Mouse (Mus musculus): Measurements from ENCODE around the gene Plekhm3. TPM values are rescaled to one million over a fixed set of nuclear protein-coding genes. Genes with fewer than 3 reads are reported as not detected.

Gene Plekhm3
- polyA plus RNA-seq (2012; rRNA removed): 2.7 and 2.8 TPM in 2 replicates

GRCm38 (mm10) chr1:64956479-64956961 is at the start of gene Plekhm3:
Gene Plekhm3 (minus strand): TSS chr1:64956824.
- H3K27ac ChIP-seq (ENCODE audit: control insufficient read depth, insufficient read depth, low read depth, low read length): peak within 1 kb of the TSS; percentile 29; the same call in 1 of the 2 replicates
- peak; percentile 47; the same call in 1 of the 2 replicates for TF ChIP-seq POLR2A (IDR thresholded peaks at IDR 0.05; ENCODE audit: control insufficient read depth, low read depth, low read length)
- no peak for TF ChIP-seq CTCF (IDR thresholded peaks at IDR 0.05; ENCODE audit: control insufficient read depth, insufficient read depth, insufficient replicate concordance, low read depth, low read length)
- H3K4me1 ChIP-seq (ENCODE audit: control insufficient read depth, insufficient read depth, low read length): no peaks in the 10 kb centered on the region
- H3K27me3 ChIP-seq (ENCODE audit: control insufficient read depth, insufficient read depth, low read length): no peaks in the 10 kb centered on the region
- peak within 1 kb of the TSS; percentile 92 for H3K4me3 ChIP-seq (ENCODE audit: control insufficient read depth, low read depth, low read length)
- H3K36me3 ChIP-seq (ENCODE audit: control insufficient read depth, insufficient read depth, low read length): no peaks in the 10 kb centered on the region

DNA sequence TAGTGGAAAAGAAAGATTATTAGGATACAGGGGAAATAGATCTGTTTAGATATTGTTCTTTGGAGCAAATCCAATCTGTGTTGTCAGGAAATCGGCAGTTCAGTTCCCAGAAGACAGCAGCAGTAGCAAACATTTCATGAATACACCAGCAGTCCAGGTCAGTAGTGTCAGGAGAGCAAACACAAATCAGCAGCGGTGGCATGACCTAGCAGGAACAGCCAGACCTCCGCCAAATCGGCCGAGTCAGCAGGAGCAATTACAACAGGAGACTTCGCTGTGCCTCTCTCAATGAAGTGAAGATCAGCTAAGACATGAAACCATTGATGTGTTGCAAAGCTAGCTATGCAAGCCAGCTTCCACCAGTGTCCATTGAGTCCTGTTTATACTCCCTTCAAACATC is 49.0 kb upstream of the Plekhm3 start:
- Histone ChIP-seq H3K27me3 (ENCODE audit: control insufficient read depth, insufficient read depth, low read length) (no peaks in the 10 kb centered on the region), H3K36me3 (ENCODE audit: control insufficient read depth, insufficient read depth, low read length) (no peaks in the 10 kb centered on the region), H3K27ac (ENCODE audit: control insufficient read depth, insufficient read depth, low read depth, low read length) (no peak overlapping the region), H3K4me1 (ENCODE audit: control insufficient read depth, insufficient read depth, low read length) (no peaks in the 10 kb centered on the region), H3K4me3 (ENCODE audit: control insufficient read depth, low read depth, low read length) (no peak overlapping the region)
- no peak for TF ChIP-seq CTCF (IDR thresholded peaks at IDR 0.05; ENCODE audit: control insufficient read depth, insufficient read depth, insufficient replicate concordance, low read depth, low read length)
- no peak for TF ChIP-seq POLR2A (IDR thresholded peaks at IDR 0.05; ENCODE audit: control insufficient read depth, low read depth, low read length)

DNA sequence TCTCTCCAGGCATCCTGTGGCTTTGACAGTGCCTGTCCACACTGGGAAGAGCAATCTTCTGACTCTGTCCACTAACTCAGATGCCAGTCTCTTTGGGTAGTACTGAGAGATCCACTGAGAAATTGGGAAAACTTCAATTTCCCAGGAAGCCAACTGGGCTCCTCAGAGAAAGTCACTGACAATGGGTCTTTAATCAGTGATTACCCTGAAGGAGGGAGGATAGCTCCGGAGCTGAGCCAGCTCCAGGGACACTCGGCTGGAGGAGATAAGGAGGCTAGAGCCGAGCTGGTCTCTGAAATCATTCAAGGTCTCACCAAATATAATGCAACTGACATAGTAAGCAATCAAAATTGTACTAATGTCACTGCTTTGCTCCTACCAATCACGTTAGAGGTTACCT is 47.9 kb upstream of the Plekhm3 start:
- Histone ChIP-seq H3K27me3 (ENCODE audit: control insufficient read depth, insufficient read depth, low read length) (no peaks in the 10 kb centered on the region), H3K4me3 (ENCODE audit: control insufficient read depth, low read depth, low read length) (no peak overlapping the region), H3K36me3 (ENCODE audit: control insufficient read depth, insufficient read depth, low read length) (no peaks in the 10 kb centered on the region), H3K27ac (ENCODE audit: control insufficient read depth, insufficient read depth, low read depth, low read length) (no peak overlapping the region), H3K4me1 (ENCODE audit: control insufficient read depth, insufficient read depth, low read length) (no peaks in the 10 kb centered on the region)
- TF ChIP-seq POLR2A (IDR thresholded peaks at IDR 0.05; ENCODE audit: control insufficient read depth, low read depth, low read length) (no peak), CTCF (IDR thresholded peaks at IDR 0.05; ENCODE audit: control insufficient read depth, insufficient read depth, insufficient replicate concordance, low read depth, low read length) (no peak)

- no peaks in the 10 kb centered on the region for H3K27me3 ChIP-seq (ENCODE audit: control insufficient read depth, insufficient read depth, low read length)
- no peaks in the 10 kb centered on the region for H3K36me3 ChIP-seq (ENCODE audit: control insufficient read depth, insufficient read depth, low read length)
- TF ChIP-seq CTCF (IDR thresholded peaks at IDR 0.05; ENCODE audit: control insufficient read depth, insufficient read depth, insufficient replicate concordance, low read depth, low read length) (no peak), POLR2A (IDR thresholded peaks at IDR 0.05; ENCODE audit: control insufficient read depth, low read depth, low read length) (no peak)
- H3K4me1 ChIP-seq (ENCODE audit: control insufficient read depth, insufficient read depth, low read length): peaks cover 3% of the 10 kb centered on the region
- no peak overlapping the region for H3K27ac ChIP-seq (ENCODE audit: control insufficient read depth, insufficient read depth, low read depth, low read length)
- no peak overlapping the region for H3K4me3 ChIP-seq (ENCODE audit: control insufficient read depth, low read depth, low read length)
These were observed 36.6 kb upstream of the Plekhm3 start for GRCm38 (mm10) chr1:64993206-64993605.

GRCm38 (mm10) chr1:64988176-64988575 is 31.6 kb upstream of the Plekhm3 start:
- Histone ChIP-seq H3K36me3 (ENCODE audit: control insufficient read depth, insufficient read depth, low read length) (no peaks in the 10 kb centered on the region), H3K27me3 (ENCODE audit: control insufficient read depth, insufficient read depth, low read length) (no peaks in the 10 kb centered on the region), H3K27ac (ENCODE audit: control insufficient read depth, insufficient read depth, low read depth, low read length) (no peak overlapping the region), H3K4me3 (ENCODE audit: control insufficient read depth, low read depth, low read length) (no peak overlapping the region), H3K4me1 (ENCODE audit: control insufficient read depth, insufficient read depth, low read length) (no peaks in the 10 kb centered on the region)
- TF ChIP-seq CTCF (IDR thresholded peaks at IDR 0.05; ENCODE audit: control insufficient read depth, insufficient read depth, insufficient replicate concordance, low read depth, low read length) (no peak), POLR2A (IDR thresholded peaks at IDR 0.05; ENCODE audit: control insufficient read depth, low read depth, low read length) (no peak)

GRCm38 (mm10) chr1:64986120-64986519 is 29.5 kb upstream of the Plekhm3 start:
- Histone ChIP-seq H3K27me3 (ENCODE audit: control insufficient read depth, insufficient read depth, low read length) (no peaks in the 10 kb centered on the region), H3K4me1 (ENCODE audit: control insufficient read depth, insufficient read depth, low read length) (no peaks in the 10 kb centered on the region), H3K36me3 (ENCODE audit: control insufficient read depth, insufficient read depth, low read length) (no peaks in the 10 kb centered on the region), H3K27ac (ENCODE audit: control insufficient read depth, insufficient read depth, low read depth, low read length) (no peak overlapping the region), H3K4me3 (ENCODE audit: control insufficient read depth, low read depth, low read length) (no peak overlapping the region)
- TF ChIP-seq POLR2A (IDR thresholded peaks at IDR 0.05; ENCODE audit: control insufficient read depth, low read depth, low read length) (no peak), CTCF (IDR thresholded peaks at IDR 0.05; ENCODE audit: control insufficient read depth, insufficient read depth, insufficient replicate concordance, low read depth, low read length) (no peak)

DNA sequence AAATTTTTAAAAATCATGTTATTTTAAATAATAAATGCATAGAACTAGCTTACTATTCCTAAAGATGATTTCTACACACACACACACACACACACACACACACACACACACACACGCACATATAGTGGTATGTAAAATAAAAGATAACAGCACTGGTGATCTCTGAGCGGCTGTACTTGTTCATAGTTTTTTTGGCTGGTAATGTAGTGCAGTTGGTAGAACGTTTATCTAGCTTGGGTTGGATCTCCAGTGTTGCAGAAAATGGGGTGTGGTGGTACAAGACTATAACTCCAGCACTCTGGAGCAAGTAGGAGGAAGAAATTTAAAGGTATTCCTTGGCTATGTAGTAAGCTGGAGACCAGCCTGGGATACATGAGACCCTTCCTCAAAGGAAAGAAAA is 26.6 kb upstream of the Plekhm3 start:
- no peaks in the 10 kb centered on the region for H3K27me3 ChIP-seq (ENCODE audit: control insufficient read depth, insufficient read depth, low read length)
- TF ChIP-seq POLR2A (IDR thresholded peaks at IDR 0.05; ENCODE audit: control insufficient read depth, low read depth, low read length) (no peak), CTCF (IDR thresholded peaks at IDR 0.05; ENCODE audit: control insufficient read depth, insufficient read depth, insufficient replicate concordance, low read depth, low read length) (no peak)
- no peak overlapping the region for H3K4me3 ChIP-seq (ENCODE audit: control insufficient read depth, low read depth, low read length)
- no peak overlapping the region for H3K27ac ChIP-seq (ENCODE audit: control insufficient read depth, insufficient read depth, low read depth, low read length)
- H3K36me3 ChIP-seq (ENCODE audit: control insufficient read depth, insufficient read depth, low read length): no peaks in the 10 kb centered on the region
- H3K4me1 ChIP-seq (ENCODE audit: control insufficient read depth, insufficient read depth, low read length): no peaks in the 10 kb centered on the region

All from testis, adult 2 months (tissue).